Mouse (Mus musculus): ENCODE results near the gene Wdr90.

DNA sequence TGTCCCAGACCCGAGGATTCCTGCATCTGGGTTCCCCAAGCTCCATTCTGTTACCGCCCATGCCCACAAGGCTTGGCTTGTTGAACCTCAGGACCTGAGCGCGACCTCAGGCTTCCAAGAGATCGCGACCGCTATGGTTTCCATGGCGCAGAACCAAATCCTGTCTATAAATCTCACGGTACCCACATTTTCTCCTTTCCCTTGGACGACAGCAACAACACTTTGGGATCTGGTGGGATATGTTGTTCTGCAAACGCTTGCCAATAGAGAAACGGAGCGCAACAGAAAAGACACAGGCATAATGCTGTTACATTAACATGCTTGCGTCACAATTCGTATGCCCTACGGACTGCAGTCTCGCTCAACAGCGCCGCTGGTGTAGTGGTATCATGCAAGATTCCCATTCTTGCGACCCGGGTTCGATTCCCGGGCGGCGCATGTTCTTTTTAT, 13.4 kb upstream of the Wdr90 start, which contains the start of gene Mettl26:
- TF ChIP-seq ZC3H11A (IDR thresholded peaks at IDR 0.05; ENCODE audit: borderline replicate concordance, low read depth, low read length): no peak
- TF ChIP-seq CHD2 (IDR thresholded peaks at IDR 0.05; ENCODE audit: low read depth, low read length): peak; percentile 28; the same call in 1 of the 2 replicates
